Mouse (Mus musculus) bone marrow, adult 2 months (tissue): Measurements from ENCODE around the gene Macrod2.

Experiments used
- CTCF ChIP-seq: fragments of 200-500 bp; IDR thresholded peaks from 2 replicates; pipeline ENCODE4 v1.5.1; 2011; ENCODE audit warnings: low read length, control low read depth; ENCODE audit not compliant: control insufficient read depth, insufficient read depth
- POLR2A ChIP-seq: fragments of 200-500 bp; IDR thresholded peaks from 2 replicates; pipeline ENCODE4 v1.6.1; 2011; ENCODE audit warnings: low read depth, mild to moderate bottlenecking, control low read depth, low read length, borderline replicate concordance; ENCODE audit not compliant: control insufficient read depth

DNA sequence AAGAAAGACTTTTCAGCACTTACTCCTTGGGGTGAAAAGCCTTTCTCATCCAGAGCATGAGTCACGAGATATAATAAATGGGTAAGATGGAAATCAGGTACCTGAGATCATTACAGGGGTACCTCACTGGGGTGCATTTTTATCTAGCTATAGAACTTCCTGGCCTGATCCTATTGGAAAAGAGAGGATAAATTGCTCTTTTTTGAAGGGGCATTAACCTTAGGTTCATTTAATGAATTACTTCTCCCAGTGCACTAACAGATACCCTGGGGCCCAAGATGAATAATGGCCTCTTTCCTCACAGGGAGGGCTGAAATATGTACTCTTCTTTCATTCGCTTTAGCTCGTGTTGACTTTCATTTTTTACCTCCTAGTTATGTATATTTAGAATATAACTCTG is 1082.5 kb downstream of the Macrod2 start:
- TF ChIP-seq POLR2A = no peak
- TF ChIP-seq CTCF = no peak
